Mouse (Mus musculus): ENCODE results near the gene Tuba4a. TPM values are rescaled to one million over a fixed set of nuclear protein-coding genes. Genes with fewer than 3 reads are reported as not detected.

The Tuba4a gene
- polyA plus RNA-seq, 1 experiment from 2014 or later, result 59.9 TPM

GRCm38 (mm10) chr1:75179334-75180104, 40.1 kb downstream of the Tuba4a start:
- H3K4me1 ChIP-seq (ENCODE audit: control insufficient read depth, insufficient read depth, low read length), result peaks cover 6% of the 10 kb centered on the region
- 8% methylated on average over 23 of the region's 23 CpGs for WGBS
- no peaks in the 10 kb centered on the region for H3K27me3 ChIP-seq (ENCODE audit: control insufficient read depth, insufficient read depth, low read length)
- no peak overlapping the region; the same call in 1 of the 2 replicates for H3K27ac ChIP-seq (ENCODE audit: low read length)
- no peaks in the 10 kb centered on the region for H3K9me3 ChIP-seq (ENCODE audit: control insufficient read depth, low read depth, low read length)
- H3K4me2 ChIP-seq (replicated peaks; ENCODE audit: low read depth, low read length), result peak overlapping the region; percentile 87
- H3K9ac ChIP-seq (replicated peaks; ENCODE audit: low read depth, low read length), result peak overlapping the region; percentile 49
- ATAC-seq (ENCODE audit: insufficient number of reproducible peaks, insufficient read depth, low FRiP score, low read depth), result peak; percentile 21; the same call in 1 of the 2 replicates
- peaks cover 26% of the 10 kb centered on the region for H3K36me3 ChIP-seq (ENCODE audit: control insufficient read depth, insufficient read depth, low read length)
- H3K4me3 ChIP-seq (ENCODE audit: low read depth, low read length), result peak overlapping the region; percentile 51

- H3K4me2 ChIP-seq (replicated peaks; ENCODE audit: low read depth, low read length), result peak within 1 kb of the TSS; percentile 55
- WGBS, result under 1% methylated on average over 57 of the region's 59 CpGs
- peaks cover 30% of the 10 kb centered on the region for H3K36me3 ChIP-seq (ENCODE audit: control insufficient read depth, insufficient read depth, low read length)
- no peaks in the 10 kb centered on the region for H3K27me3 ChIP-seq (ENCODE audit: control insufficient read depth, insufficient read depth, low read length)
- H3K9me3 ChIP-seq (ENCODE audit: control insufficient read depth, low read depth, low read length), result no peaks in the 10 kb centered on the region
- H3K27ac ChIP-seq (ENCODE audit: low read length), result peak within 1 kb of the TSS; percentile 75; the same call in 1 of the 2 replicates
- peaks cover 3% of the 10 kb centered on the region for H3K4me1 ChIP-seq (ENCODE audit: control insufficient read depth, insufficient read depth, low read length)
- H3K4me3 ChIP-seq (ENCODE audit: low read depth, low read length), result peak within 1 kb of the TSS; percentile 59
- H3K9ac ChIP-seq (replicated peaks; ENCODE audit: low read depth, low read length), result peak within 1 kb of the TSS; percentile 34; the same call in 1 of the 2 replicates
- peak; percentile 97 for ATAC-seq (ENCODE audit: insufficient number of reproducible peaks, insufficient read depth, low FRiP score, low read depth)
These were observed 50.9 kb downstream of the Tuba4a start, which contains the start of gene Zfand2b for GRCm38 (mm10) chr1:75168472-75169464. TSS of gene Zfand2b (plus strand) at chr1:75168646.

GRCm38 (mm10) chr1:75168093-75168471, 51.6 kb downstream of the Tuba4a start:
- no peak overlapping the region; the same call in 1 of the 2 replicates for H3K27ac ChIP-seq (ENCODE audit: low read length)

More at GRCm38 (mm10) chr1:75168093-75168471, 51.6 kb downstream of the Tuba4a start:
- Histone ChIP-seq H3K4me2 (replicated peaks; ENCODE audit: low read depth, low read length) (peak overlapping the region; percentile 55), H3K36me3 (ENCODE audit: control insufficient read depth, insufficient read depth, low read length) (peaks cover 28% of the 10 kb centered on the region), H3K4me1 (ENCODE audit: control insufficient read depth, insufficient read depth, low read length) (peaks cover 3% of the 10 kb centered on the region), H3K9ac (replicated peaks; ENCODE audit: low read depth, low read length) (no peak overlapping the region; the same call in 1 of the 2 replicates), H3K27me3 (ENCODE audit: control insufficient read depth, insufficient read depth, low read length) (no peaks in the 10 kb centered on the region), H3K4me3 (ENCODE audit: low read depth, low read length) (peak overlapping the region; percentile 59), H3K9me3 (ENCODE audit: control insufficient read depth, low read depth, low read length) (no peaks in the 10 kb centered on the region)
- WGBS, result 6% methylated on average over 7 of the region's 7 CpGs
- ATAC-seq (ENCODE audit: insufficient number of reproducible peaks, insufficient read depth, low FRiP score, low read depth), result peak; percentile 17; the same call in 1 of the 2 replicates

Small RNA genes within 50 kb of the gene (microRNA-seq; reads per million reads assigned to microRNA genes)
- not detected for gene Gm27943

Other genes with a start within 250 kb of the Tuba4a start
- gene Nhej1, start 94.7 kb downstream of the Tuba4a start, polyA plus RNA-seq (2014; fragmentation: Nextera tagmentation; extraction: Ambion mirVana), result 7.2 and 9.7 TPM in 2 replicates
- 0.42 and 0.91 TPM in 2 replicates for gene Slc23a3, start 86.0 kb downstream of the Tuba4a start, polyA plus RNA-seq (2014; fragmentation: Nextera tagmentation; extraction: Ambion mirVana)
- gene Cnppd1, start 77.2 kb downstream of the Tuba4a start, polyA plus RNA-seq (2014; fragmentation: Nextera tagmentation; extraction: Ambion mirVana), result 37.1 and 40.5 TPM in 2 replicates
- gene Retreg2, start 77.1 kb downstream of the Tuba4a start, polyA plus RNA-seq (2014; fragmentation: Nextera tagmentation; extraction: Ambion mirVana), result 47.7 and 51.8 TPM in 2 replicates
- gene Zfand2b, start 51.2 kb downstream of the Tuba4a start, polyA plus RNA-seq (2014; fragmentation: Nextera tagmentation; extraction: Ambion mirVana), result 41.0 and 43.4 TPM in 2 replicates
- 12.9 and 19.4 TPM in 2 replicates for gene Abcb6, start 39.5 kb downstream of the Tuba4a start, polyA plus RNA-seq (2014; fragmentation: Nextera tagmentation; extraction: Ambion mirVana)
- 22.1 and 23.0 TPM in 2 replicates for gene Ankzf1, start 27.7 kb downstream of the Tuba4a start, polyA plus RNA-seq (2014; fragmentation: Nextera tagmentation; extraction: Ambion mirVana)
- gene Atg9a, start 27.7 kb downstream of the Tuba4a start, polyA plus RNA-seq (2014; fragmentation: Nextera tagmentation; extraction: Ambion mirVana), result 23.2 and 27.2 TPM in 2 replicates
- gene Glb1l, start 9.1 kb downstream of the Tuba4a start, polyA plus RNA-seq (2014; fragmentation: Nextera tagmentation; extraction: Ambion mirVana), result 22.4 and 29.6 TPM in 2 replicates
- gene Stk16, start 9.0 kb downstream of the Tuba4a start, polyA plus RNA-seq (2014; fragmentation: Nextera tagmentation; extraction: Ambion mirVana), result 123 TPM in 2 replicates
- gene A630095N17Rik, start 12.2 kb upstream of the Tuba4a start, polyA plus RNA-seq (2014; fragmentation: Nextera tagmentation; extraction: Ambion mirVana), result not detected in 2 replicates
- 14.3 and 14.4 TPM in 2 replicates for gene Dnajb2, start 16.5 kb upstream of the Tuba4a start, polyA plus RNA-seq (2014; fragmentation: Nextera tagmentation; extraction: Ambion mirVana)
- 2.4 and 2.9 TPM in 2 replicates for gene Ptprn, start 44.6 kb upstream of the Tuba4a start, polyA plus RNA-seq (2014; fragmentation: Nextera tagmentation; extraction: Ambion mirVana)
- 8.1 and 9.8 TPM in 2 replicates for gene Resp18, start 58.5 kb upstream of the Tuba4a start, polyA plus RNA-seq (2014; fragmentation: Nextera tagmentation; extraction: Ambion mirVana)
- 126 and 127 TPM in 2 replicates for gene Dnpep, start 98.1 kb upstream of the Tuba4a start, polyA plus RNA-seq (2014; fragmentation: Nextera tagmentation; extraction: Ambion mirVana)
- gene Des, start 140.5 kb upstream of the Tuba4a start, polyA plus RNA-seq (2014; fragmentation: Nextera tagmentation; extraction: Ambion mirVana), result 43.7 and 51.0 TPM in 2 replicates
- 53.8 and 54.9 TPM in 2 replicates for gene Speg, start 155.4 kb upstream of the Tuba4a start, polyA plus RNA-seq (2014; fragmentation: Nextera tagmentation; extraction: Ambion mirVana)
- gene Gmppa, start 216.1 kb upstream of the Tuba4a start, polyA plus RNA-seq (2014; fragmentation: Nextera tagmentation; extraction: Ambion mirVana), result 75.2 and 84.5 TPM in 2 replicates
- 0.16 and 0.25 TPM in 2 replicates for gene Asic4, start 230.6 kb upstream of the Tuba4a start, polyA plus RNA-seq (2014; fragmentation: Nextera tagmentation; extraction: Ambion mirVana)

All from stomach, embryonic 14.5 days (tissue).